Mouse (Mus musculus): ENCODE results near the gene Kbtbd3.
A peak's percentile ranks its signal among the peaks of the same experiment; 100 is the strongest.

Gene Kbtbd3

GRCm38 (mm10) chr9:4309351-4310085, at the start of gene Kbtbd3, which contains the start of gene Aasdhppt:
Kbtbd3 (plus strand) TSS chr9:4309833.
Aasdhppt (minus strand) TSS chr9:4309471.
- peak; percentile 100 for DNase-seq (ENCODE audit: low spot score)

- peak; percentile 9 for DNase-seq (ENCODE audit: low spot score)
Measured at GRCm38 (mm10) chr9:4259841-4260745, 49.5 kb upstream of the Kbtbd3 start.

DNA sequence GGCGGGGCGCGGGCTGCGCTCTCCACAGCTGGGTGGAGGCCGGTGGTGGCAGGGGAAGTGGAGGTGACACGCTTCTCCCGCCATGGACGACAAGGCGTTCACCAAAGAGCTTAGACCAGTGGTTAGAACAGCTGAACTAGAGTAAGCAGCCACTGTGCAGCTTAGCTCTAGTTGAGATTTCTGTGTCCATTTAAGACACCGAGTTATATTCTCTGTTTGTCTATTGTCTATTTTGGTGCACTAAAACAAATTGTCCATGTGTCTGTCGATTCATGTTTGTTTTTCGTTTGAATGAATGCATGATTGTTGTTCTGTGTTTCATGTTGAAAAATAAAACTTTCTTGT, 48.9 kb upstream of the Kbtbd3 start:
- no peak for DNase-seq (ENCODE audit: low spot score)

GRCm38 (mm10) chr9:4266881-4267280, 42.8 kb upstream of the Kbtbd3 start:
- no peak for DNase-seq (ENCODE audit: low spot score)

DNA sequence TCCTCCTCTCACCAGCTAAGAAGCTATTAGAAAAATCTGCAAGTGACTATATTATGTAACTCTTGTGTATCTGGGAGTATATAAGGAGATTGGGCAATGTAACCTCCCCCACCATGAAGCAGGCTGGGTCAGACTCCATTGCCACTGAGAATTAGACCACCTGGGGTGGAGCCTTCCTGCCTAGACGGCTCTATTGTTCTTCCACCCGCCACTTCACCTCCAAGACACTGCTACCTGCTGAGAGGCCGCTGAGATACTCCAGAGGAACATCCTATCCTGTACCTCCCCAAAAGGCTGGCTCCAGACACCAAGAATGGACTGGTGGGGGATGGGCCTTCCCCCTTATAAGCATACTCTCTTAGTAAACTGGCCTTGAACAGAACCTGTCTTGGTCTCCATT, 25.8 kb upstream of the Kbtbd3 start:
- DNase-seq (ENCODE audit: low spot score) = no peak

GRCm38 (mm10) chr9:4300466-4300865, 9.2 kb upstream of the Kbtbd3 start:
- no peak for DNase-seq (ENCODE audit: low spot score)

- DNase-seq (ENCODE audit: low spot score) = no peak
Measured at GRCm38 (mm10) chr9:4304867-4305266, 4.8 kb upstream of the Kbtbd3 start.

- DNase-seq (ENCODE audit: low spot score) = no peak
Measured at GRCm38 (mm10) chr9:4308628-4309350, 844 bp upstream of the Kbtbd3 start.

GRCm38 (mm10) chr9:4310706-4311105, 1.1 kb downstream of the Kbtbd3 start:
- DNase-seq (ENCODE audit: low spot score) = no peak

DNA sequence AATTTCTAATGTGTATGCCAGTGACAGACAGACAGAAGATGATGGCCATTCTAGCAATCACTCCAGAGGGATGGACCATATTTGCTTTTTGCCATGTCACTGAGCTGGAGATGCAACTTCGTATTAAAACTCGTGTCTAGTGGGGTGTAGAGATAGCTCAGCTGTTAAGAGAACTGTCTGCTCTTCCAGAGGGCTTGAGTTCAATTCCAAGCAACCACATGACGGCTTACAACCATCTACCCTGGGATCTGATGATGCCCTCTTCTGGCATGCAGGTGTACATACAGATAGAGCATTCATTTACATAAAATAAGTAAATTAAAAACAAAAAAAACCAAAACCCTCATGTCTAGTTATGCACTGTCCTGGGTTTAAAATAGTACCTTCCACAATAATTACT, 1.5 kb downstream of the Kbtbd3 start:
- no peak for DNase-seq (ENCODE audit: low spot score)

DNA sequence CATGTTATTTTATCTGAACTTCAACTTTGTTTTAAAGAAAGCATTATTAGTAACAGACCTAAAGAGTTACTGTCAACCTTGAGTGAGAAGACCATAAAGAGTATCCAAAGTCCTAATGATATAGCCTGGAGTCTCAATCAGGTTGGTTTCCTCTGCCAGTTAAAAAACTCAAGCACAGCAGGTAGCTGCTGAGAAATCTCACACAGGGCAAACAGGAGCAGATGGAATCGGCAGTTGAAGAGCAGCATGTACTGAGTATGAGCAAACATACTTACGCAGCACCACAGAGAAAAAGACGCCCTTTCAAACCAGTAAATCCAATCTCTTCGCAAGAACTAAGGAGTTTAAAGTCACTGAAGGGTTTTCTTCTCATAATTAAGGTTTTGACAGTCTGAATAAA, 4.3 kb downstream of the Kbtbd3 start:
- no peak for DNase-seq (ENCODE audit: low spot score)

GRCm38 (mm10) chr9:4315746-4316145, 6.1 kb downstream of the Kbtbd3 start:
- DNase-seq (ENCODE audit: low spot score) = no peak

DNA sequence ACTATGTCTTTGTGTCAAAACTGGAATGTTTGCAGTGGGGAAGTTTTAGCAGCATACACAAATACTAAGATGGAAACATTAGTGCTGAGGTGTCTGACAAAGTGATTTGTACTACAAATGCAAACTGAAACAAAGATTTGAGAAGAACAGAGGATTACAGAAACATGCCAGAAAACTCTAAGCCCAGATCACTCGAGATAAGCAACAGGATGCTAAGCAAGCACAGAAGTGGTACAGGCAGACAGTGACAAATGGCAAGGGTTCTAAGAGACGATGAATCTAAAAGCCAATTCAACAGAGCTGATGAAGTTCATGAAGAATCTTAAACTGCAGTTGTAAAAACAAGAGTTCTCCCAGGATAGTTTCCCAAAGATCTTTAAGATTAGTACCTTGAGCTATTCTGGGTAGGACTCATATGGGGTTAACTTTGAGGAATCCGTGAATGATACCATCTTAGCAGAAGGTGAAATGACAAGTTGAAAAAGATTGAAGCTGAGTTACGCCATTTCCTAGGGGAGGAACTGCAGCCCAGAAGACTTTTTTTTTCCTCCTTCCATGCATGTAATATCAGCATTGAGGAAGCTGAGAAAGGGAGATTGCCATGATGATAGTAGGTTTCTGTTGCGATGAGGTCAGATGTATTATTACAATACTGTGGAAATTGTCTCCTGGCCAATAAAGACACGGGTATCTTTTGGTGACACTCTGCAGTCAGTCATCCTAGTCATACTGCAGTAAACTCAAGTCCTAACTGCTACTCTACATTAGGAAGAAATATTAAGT, 9.5 kb downstream of the Kbtbd3 start:
- no peak for DNase-seq (ENCODE audit: low spot score)

- no peak for DNase-seq (ENCODE audit: low spot score)
Measured at GRCm38 (mm10) chr9:4353163-4353562, 43.5 kb downstream of the Kbtbd3 start.

- DNase-seq (ENCODE audit: low spot score) = peak; percentile 95
Measured at GRCm38 (mm10) chr9:4375828-4376639, 66.4 kb downstream of the Kbtbd3 start, which contains the start of gene Msantd4. Msantd4 (plus strand) TSS chr9:4376562.

DNA sequence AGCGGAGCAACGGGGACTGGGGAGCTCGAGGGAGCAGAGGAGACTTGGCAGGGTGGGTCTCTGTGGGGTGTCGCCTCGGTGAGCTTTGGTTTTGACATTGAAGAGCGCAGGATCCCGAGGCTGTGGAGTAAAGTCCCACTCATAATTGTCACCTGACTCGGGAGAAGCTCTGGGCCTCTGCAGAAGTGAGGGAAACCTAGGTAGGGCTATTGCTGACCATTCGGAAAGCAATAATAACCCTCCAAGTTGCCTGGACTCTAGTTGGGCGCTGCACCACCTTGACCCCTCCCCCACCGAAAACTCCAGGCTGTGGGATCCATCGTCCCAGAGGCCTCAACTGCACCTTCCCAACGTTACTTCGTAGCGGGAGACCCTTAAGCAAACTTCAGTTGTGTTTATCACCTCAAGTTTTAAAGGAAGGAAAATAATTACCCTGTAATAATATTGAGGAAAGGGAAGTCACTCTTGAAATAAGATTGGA, 67.0 kb downstream of the Kbtbd3 start:
- no peak for DNase-seq (ENCODE audit: low spot score)
